Mouse (Mus musculus) hematopoietic stem cell, adult 5-6 weeks (primary cell): ENCODE results near the gene Sacm1l. TPM values are rescaled to one million over a fixed set of nuclear protein-coding genes. Genes with fewer than 3 reads are reported as not detected.

Experiments used
- ATAC-seq, 2 experiments: fragments of 125-278 bp in 1 of 2; replicated peaks in 1 of 2; 2 replicates each; pipeline ENCODE4 v1.8.0; 2016 to 2017; ENCODE audit warnings: inconsistent platforms in 2 of 2, mild to moderate bottlenecking in 2 of 2, moderate number of reproducible peaks in 2 of 2, low read depth in 1 of 2, moderate TSS enrichment in 1 of 2; ENCODE audit not compliant: low FRiP score in 2 of 2, poor library complexity in 2 of 2, severe bottlenecking in 2 of 2, insufficient read depth in 1 of 2, low TSS enrichment in 1 of 2
- total RNA-seq: library from RNA; stranded (forward); fragments of 172-1452, 232-1000 nt; gene quantifications from 2 replicates; pipeline ENCODE4 v1.2.3, GENCODE M21; 2017

The Sacm1l gene
- total RNA-seq, 1 experiment from 2014 or later, result 58.9 TPM

GRCm38 (mm10) chr9:123506270-123507146 is 23.1 kb upstream of the Sacm1l start:
- no peak for ATAC-seq

- no peak for ATAC-seq
Measured at GRCm38 (mm10) chr9:123507380-123507779, 22.2 kb upstream of the Sacm1l start.

- ATAC-seq, result no peak
Measured at GRCm38 (mm10) chr9:123508986-123509385, 20.6 kb upstream of the Sacm1l start.

- peak; percentile 32 to 53; a peak in 2 of 4 replicates for ATAC-seq
Measured at GRCm38 (mm10) chr9:123509638-123510604, 19.6 kb upstream of the Sacm1l start.

- no peak for ATAC-seq
Measured at GRCm38 (mm10) chr9:123510926-123511325, 18.6 kb upstream of the Sacm1l start.

GRCm38 (mm10) chr9:123512482-123512881 is 17.1 kb upstream of the Sacm1l start:
- no peak for ATAC-seq

- no peak for ATAC-seq
Measured at GRCm38 (mm10) chr9:123515087-123515486, 14.5 kb upstream of the Sacm1l start.

- no peak for ATAC-seq
Measured at GRCm38 (mm10) chr9:123516641-123517385, 12.7 kb upstream of the Sacm1l start.

GRCm38 (mm10) chr9:123518969-123519894 is 10.3 kb upstream of the Sacm1l start:
- ATAC-seq, result peak; percentile 82 to 83

- no peak for ATAC-seq
Measured at GRCm38 (mm10) chr9:123520735-123521134, 8.8 kb upstream of the Sacm1l start.

GRCm38 (mm10) chr9:123523676-123524075 is 5.9 kb upstream of the Sacm1l start:
- ATAC-seq, result 0 out of 4 replicates have a peak, but pooled peaks have one; percentile 6 to 28

GRCm38 (mm10) chr9:123525095-123525494 is 4.5 kb upstream of the Sacm1l start:
- no peak for ATAC-seq

- ATAC-seq, result no peak
Measured at GRCm38 (mm10) chr9:123526502-123526901, 3.1 kb upstream of the Sacm1l start.

- ATAC-seq, result no peak
Measured at GRCm38 (mm10) chr9:123528087-123528925, 1.3 kb upstream of the Sacm1l start.

- peak; percentile 25 to 56; a peak in 3 of 4 replicates for ATAC-seq
Measured at GRCm38 (mm10) chr9:123528926-123529295, 648 bp upstream of the Sacm1l start.

GRCm38 (mm10) chr9:123530158-123530475 is 558 bp downstream of the Sacm1l start:
- ATAC-seq, result no peak
